Mouse (Mus musculus) erythroid progenitor cell, adult 5-6 weeks (primary cell): Measurements from ENCODE around the gene Stk32c. TPM values are rescaled to one million over a fixed set of nuclear protein-coding genes. Genes with fewer than 3 reads are reported as not detected.

Experiments used
- ATAC-seq: replicated peaks from 2 replicates; pipeline ENCODE4 v1.8.0; 2016; ENCODE audit warnings: moderate number of reproducible peaks, mild to moderate bottlenecking, moderate TSS enrichment, inconsistent platforms; ENCODE audit not compliant: poor library complexity, low FRiP score, severe bottlenecking
- total RNA-seq, 2 experiments: library from RNA; stranded (forward) in 1 of 2; stranded (reverse) in 1 of 2; fragments of 150-400 nt in 1 of 2; fragments of 186-747, 209-891 nt in 1 of 2; gene quantifications; 2 replicates each; pipeline versions ENCODE4 v1.2.3 to v1.2.4; 2015 to 2017; ENCODE audit warnings: low replicate concordance in 2 of 2

The Stk32c gene
- total RNA-seq, 2 experiments from 2014 or later, result not detected

GRCm38 (mm10) chr7:139080714-139081113, 132.4 kb downstream of the Stk32c start:
- no peak for ATAC-seq

- ATAC-seq, result no peak
Measured at GRCm38 (mm10) chr7:139079141-139079540, 134.0 kb downstream of the Stk32c start.

DNA sequence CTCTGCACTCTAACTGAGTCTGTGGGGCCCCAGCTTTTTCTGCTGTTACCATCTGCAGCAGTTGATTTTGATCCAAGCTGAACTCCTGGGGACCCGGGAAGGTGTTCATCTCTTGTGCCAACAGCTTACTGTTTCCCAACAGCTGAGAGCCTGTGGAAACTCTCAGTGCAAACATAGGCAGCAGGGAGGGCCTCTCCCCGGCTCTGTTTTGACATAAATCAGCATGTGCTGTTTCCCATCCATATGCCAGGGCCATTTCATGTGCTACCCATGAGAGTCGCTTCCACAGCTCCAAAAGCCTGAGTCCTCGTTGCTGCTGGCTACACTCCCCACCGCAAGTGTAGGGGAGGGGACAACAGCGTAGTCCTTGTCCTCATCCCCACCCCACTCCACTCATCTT, 134.9 kb downstream of the Stk32c start:
- ATAC-seq, result no peak

GRCm38 (mm10) chr7:139077283-139077682, 135.8 kb downstream of the Stk32c start:
- ATAC-seq, result no peak

- no peak for ATAC-seq
Measured at GRCm38 (mm10) chr7:139075054-139075794, 137.9 kb downstream of the Stk32c start.

DNA sequence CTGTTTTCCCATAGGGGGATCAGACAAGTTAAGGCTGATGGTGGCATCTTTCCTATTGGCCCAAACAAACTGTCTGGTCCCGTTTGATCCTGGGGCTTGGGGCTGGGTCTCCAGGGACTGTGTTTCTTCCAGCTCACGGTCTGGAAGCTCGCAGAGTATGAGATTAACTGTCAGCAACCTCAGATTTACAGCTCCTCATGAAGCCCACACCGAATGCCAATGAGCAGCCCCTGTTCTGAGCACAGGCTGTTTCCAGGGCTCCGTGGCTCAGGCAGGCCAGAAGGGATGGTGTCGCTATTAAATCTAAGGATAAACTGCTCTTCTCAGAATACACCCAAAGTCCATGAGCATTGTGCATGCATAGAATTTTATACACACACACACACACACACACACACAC, 138.9 kb downstream of the Stk32c start:
- no peak for ATAC-seq

DNA sequence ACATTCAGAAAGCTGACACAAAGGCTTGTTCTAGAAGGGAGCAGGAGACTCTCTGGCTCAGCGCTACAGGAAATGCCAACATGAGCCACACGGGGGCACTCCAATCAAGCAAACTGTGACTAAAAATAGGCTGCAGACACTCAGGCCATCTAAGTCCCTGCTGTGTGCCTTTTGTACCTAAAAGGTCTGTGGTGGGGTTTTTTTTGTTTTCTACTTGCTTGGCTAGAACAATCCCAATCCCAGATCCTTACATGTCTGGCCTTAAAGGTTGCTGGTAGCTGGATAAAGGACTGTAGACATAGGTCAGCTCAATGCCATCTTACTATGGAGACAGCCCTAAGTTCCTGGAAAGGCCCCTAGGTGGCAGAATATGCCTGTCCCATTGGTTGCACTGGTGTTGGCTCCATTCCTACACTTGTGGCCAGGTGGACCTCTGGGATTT, 144.9 kb downstream of the Stk32c start:
- ATAC-seq, result 0 out of 2 replicates have a peak, but pooled peaks have one; percentile 47

GRCm38 (mm10) chr7:139063406-139063805, 149.7 kb downstream of the Stk32c start:
- no peak for ATAC-seq

Other genes with a start within 250 kb of the Stk32c start
- gene Dpysl4, start 127.3 kb downstream of the Stk32c start, total RNA-seq (2015; ENCODE audit: low replicate concordance), result not detected in 2 replicates
- gene Dpysl4, start 127.3 kb downstream of the Stk32c start, total RNA-seq (2017; ENCODE audit: low replicate concordance), result not detected in 2 replicates
- not detected in 2 replicates for gene Lrrc27, start 319 bp downstream of the Stk32c start, total RNA-seq (2015; ENCODE audit: low replicate concordance)
- gene Lrrc27, start 319 bp downstream of the Stk32c start, total RNA-seq (2017; ENCODE audit: low replicate concordance), result 0.64 and 8.5 TPM in 2 replicates
- 2.5 TPM in 1 of 2 replicates, not detected in the other for gene Pwwp2b, start 35.2 kb upstream of the Stk32c start, total RNA-seq (2015; ENCODE audit: low replicate concordance)
- 0.26 TPM in 1 of 2 replicates, not detected in the other for gene Pwwp2b, start 35.2 kb upstream of the Stk32c start, total RNA-seq (2017; ENCODE audit: low replicate concordance)
- 17.7 and 20.1 TPM in 2 replicates for gene Inpp5a, start 175.8 kb upstream of the Stk32c start, total RNA-seq (2015; ENCODE audit: low replicate concordance)
- gene Inpp5a, start 175.8 kb upstream of the Stk32c start, total RNA-seq (2017; ENCODE audit: low replicate concordance), result 9.0 and 14.7 TPM in 2 replicates